Mouse (Mus musculus): ENCODE results near the gene P2rx3. TPM values are rescaled to one million over a fixed set of nuclear protein-coding genes. Genes with fewer than 3 reads are reported as not detected.

The P2rx3 gene
- polyA plus RNA-seq, 1 experiment: 1.3 TPM

DNA sequence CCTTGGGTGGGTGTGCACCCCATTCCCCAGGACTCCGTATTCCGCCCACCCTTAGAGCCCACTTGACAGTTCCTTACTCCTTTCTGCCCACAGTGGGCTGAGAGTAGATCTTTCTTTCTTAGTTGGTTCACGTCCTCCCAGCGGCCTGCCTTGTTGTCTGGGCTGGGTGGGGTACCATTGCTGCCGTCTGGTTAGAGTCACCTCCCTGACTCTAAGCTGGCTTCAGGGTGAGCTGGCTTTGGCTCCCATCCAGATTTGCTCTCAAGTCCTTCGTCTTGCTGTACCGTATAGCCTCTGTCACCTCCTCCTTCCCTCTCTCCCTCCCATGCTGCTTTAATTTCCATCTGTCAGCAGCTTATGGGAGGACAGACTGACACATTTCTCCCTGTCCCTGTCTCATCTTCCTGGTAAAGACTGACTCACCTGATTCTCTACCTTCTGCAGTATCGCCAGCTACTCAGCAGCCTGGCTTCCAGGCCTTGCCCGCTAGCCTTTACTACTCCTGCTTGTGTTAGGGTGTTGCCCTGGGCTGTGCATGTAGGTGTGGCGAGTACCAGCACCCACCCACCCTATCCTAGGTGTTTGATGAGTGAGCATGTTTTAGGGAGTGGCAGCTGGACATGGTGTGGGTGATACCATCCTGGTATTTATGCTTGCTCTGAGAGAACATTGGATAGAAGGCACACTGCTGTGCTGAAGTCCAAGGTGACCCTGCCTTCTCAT is 30.8 kb upstream of the P2rx3 start:
- TF ChIP-seq CTCF (IDR thresholded peaks at IDR 0.05; ENCODE audit: low read depth, low read length): no peak
- TF ChIP-seq EP300 (IDR thresholded peaks at IDR 0.05; ENCODE audit: insufficient read depth, low read depth, low read length): no peak
- TF ChIP-seq POLR2A (IDR thresholded peaks at IDR 0.05; ENCODE audit: insufficient read depth, low read length): no peak
- Histone ChIP-seq H3K9ac (ENCODE audit: low read depth, poor library complexity, severe bottlenecking) (no peak overlapping the region), H3K4me3 (ENCODE audit: low read depth, low read length) (no peak overlapping the region), H3K27ac (ENCODE audit: insufficient read depth, low read length) (no peak overlapping the region), H3K36me3 (ENCODE audit: control insufficient read depth, insufficient read depth, low read length, poor library complexity, severe bottlenecking) (no peaks in the 10 kb centered on the region), H3K4me1 (ENCODE audit: control insufficient read depth, insufficient read depth, low read length) (no peaks in the 10 kb centered on the region), H3K9me3 (replicated peaks; ENCODE audit: control insufficient read depth, insufficient read depth, low read length, poor library complexity, severe bottlenecking) (no peaks in the 10 kb centered on the region), H3K27me3 (ENCODE audit: control insufficient read depth, insufficient read depth, low read length, poor library complexity, severe bottlenecking) (no peaks in the 10 kb centered on the region)

DNA sequence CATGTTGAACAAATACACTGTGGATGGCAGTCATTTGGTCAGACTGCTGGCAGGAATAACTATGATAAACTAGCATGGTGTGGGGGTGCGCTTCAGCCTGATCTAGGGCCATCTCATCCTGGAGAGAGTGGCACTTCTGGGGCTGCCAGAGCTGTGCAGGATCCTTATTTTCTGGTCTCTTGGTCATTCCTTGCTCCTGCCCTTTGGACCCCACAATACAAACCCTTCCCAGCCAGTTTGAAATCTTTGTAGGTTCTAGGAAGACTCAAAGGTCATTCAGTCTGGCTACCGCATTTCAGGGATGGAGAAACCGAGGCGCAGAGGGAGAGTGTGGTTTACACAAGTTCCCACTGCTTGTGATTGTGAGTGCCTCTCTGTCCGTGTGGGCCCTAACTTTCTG is 29.7 kb upstream of the P2rx3 start:
- Histone ChIP-seq H3K4me1 (ENCODE audit: control insufficient read depth, insufficient read depth, low read length) (no peaks in the 10 kb centered on the region), H3K36me3 (ENCODE audit: control insufficient read depth, insufficient read depth, low read length, poor library complexity, severe bottlenecking) (no peaks in the 10 kb centered on the region), H3K27ac (ENCODE audit: insufficient read depth, low read length) (no peak overlapping the region), H3K9me3 (replicated peaks; ENCODE audit: control insufficient read depth, insufficient read depth, low read length, poor library complexity, severe bottlenecking) (no peaks in the 10 kb centered on the region), H3K4me3 (ENCODE audit: low read depth, low read length) (no peak overlapping the region), H3K27me3 (ENCODE audit: control insufficient read depth, insufficient read depth, low read length, poor library complexity, severe bottlenecking) (no peaks in the 10 kb centered on the region), H3K9ac (ENCODE audit: low read depth, poor library complexity, severe bottlenecking) (no peak overlapping the region)
- TF ChIP-seq POLR2A (IDR thresholded peaks at IDR 0.05; ENCODE audit: insufficient read depth, low read length): no peak

DNA sequence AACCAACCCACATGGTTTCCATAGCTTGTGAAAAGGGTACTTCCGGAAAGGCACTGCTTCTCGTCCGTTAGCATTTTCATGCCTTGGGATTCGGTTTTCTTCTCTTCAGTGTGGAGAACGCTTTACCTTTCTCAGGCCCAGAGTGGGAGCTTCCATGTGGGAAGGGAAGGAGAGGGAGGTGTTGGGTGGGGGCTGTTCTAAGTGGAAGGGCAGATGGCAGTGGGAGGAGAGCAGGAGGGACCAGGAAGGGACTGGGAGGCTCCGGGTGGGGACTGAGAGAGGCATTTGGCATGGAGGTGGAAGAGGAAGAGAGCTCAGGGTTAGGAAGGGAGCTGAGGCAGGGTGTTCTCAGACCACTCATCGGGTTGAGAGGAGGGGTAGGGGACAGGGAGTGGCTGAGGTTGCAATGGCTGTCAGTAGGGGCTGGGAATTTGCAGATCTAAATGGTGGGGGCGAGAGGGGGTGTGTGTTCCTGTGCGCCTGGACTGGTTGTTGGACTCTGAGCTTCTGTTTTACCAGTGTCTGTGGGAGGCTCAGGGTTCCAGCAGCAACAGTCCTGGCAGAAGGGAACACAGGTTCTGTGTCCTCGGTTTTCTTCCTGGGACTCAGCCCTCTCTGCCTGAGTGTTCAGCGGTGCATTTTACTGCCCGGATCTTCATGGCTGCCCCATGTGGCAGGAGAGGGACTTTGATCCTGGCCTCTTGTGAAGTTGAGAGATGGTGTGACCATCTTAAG is 28.0 kb upstream of the P2rx3 start:
- Histone ChIP-seq H3K36me3 (ENCODE audit: control insufficient read depth, insufficient read depth, low read length, poor library complexity, severe bottlenecking) (no peaks in the 10 kb centered on the region), H3K9me3 (replicated peaks; ENCODE audit: control insufficient read depth, insufficient read depth, low read length, poor library complexity, severe bottlenecking) (no peaks in the 10 kb centered on the region), H3K4me3 (ENCODE audit: low read depth, low read length) (no peak overlapping the region), H3K27me3 (ENCODE audit: control insufficient read depth, insufficient read depth, low read length, poor library complexity, severe bottlenecking) (no peaks in the 10 kb centered on the region), H3K4me1 (ENCODE audit: control insufficient read depth, insufficient read depth, low read length) (no peaks in the 10 kb centered on the region), H3K9ac (ENCODE audit: low read depth, poor library complexity, severe bottlenecking) (no peak overlapping the region), H3K27ac (ENCODE audit: insufficient read depth, low read length) (no peak overlapping the region)
- no peak for TF ChIP-seq EP300 (IDR thresholded peaks at IDR 0.05; ENCODE audit: insufficient read depth, low read depth, low read length)
- no peak for TF ChIP-seq CTCF (IDR thresholded peaks at IDR 0.05; ENCODE audit: low read depth, low read length)
- no peak for TF ChIP-seq POLR2A (IDR thresholded peaks at IDR 0.05; ENCODE audit: insufficient read depth, low read length)

DNA sequence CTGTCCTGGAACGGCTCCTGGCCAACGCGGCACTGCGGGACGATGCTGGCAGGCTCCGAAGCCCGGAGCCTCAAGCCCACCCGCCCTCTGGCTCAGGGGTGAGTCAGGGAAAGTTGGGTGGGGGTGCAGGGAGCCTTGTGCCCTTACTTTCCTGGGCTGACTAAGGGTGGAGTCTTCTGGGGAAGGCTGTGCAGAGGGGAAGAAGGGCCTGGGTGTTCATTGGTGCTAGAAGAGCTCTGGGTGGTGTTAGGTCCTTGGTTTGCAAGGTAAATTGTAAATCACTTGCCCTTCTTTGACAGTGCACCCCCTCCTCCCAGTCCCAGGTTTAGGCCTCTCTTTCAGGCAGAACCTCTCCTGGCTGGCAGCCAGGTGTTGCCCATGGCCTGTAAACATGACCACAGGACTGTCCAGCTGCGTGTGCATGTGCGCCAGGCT is 23.9 kb upstream of the P2rx3 start:
- TF ChIP-seq EP300 (IDR thresholded peaks at IDR 0.05; ENCODE audit: insufficient read depth, low read depth, low read length): no peak
- TF ChIP-seq POLR2A (IDR thresholded peaks at IDR 0.05; ENCODE audit: insufficient read depth, low read length): no peak
- no peak for TF ChIP-seq CTCF (IDR thresholded peaks at IDR 0.05; ENCODE audit: low read depth, low read length)
- Histone ChIP-seq H3K36me3 (ENCODE audit: control insufficient read depth, insufficient read depth, low read length, poor library complexity, severe bottlenecking) (no peaks in the 10 kb centered on the region), H3K27ac (ENCODE audit: insufficient read depth, low read length) (no peak overlapping the region)

DNA sequence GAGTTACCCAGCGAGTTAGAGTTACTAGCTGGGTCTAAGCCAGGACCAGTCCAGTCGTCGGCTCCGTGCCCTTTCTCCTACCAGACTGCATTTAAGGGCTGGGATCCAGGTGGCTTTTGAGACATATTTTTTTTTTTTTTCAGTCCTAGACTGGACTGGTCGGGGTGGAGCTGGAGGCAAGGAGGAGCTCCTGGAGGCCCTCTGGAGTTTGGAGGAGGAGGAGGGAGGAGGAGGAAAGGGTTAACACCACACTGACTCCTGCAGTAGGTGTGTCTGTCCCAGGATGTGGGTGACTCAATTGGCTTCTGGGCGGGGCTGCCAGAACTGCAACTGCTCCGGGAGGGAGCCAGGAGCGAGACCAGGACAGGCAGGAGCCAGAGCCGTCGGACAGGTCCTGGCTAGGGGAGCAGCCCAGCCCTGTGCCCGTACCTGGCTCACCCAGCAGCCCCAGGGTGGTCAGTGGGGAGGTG is 23.4 kb upstream of the P2rx3 start:
- H3K27ac ChIP-seq (ENCODE audit: insufficient read depth, low read length): no peak overlapping the region
- peaks cover 2% of the 10 kb centered on the region for H3K4me1 ChIP-seq (ENCODE audit: control insufficient read depth, insufficient read depth, low read length)
- H3K27me3 ChIP-seq (ENCODE audit: control insufficient read depth, insufficient read depth, low read length, poor library complexity, severe bottlenecking): no peaks in the 10 kb centered on the region
- H3K9me3 ChIP-seq (replicated peaks; ENCODE audit: control insufficient read depth, insufficient read depth, low read length, poor library complexity, severe bottlenecking): no peaks in the 10 kb centered on the region
- TF ChIP-seq CTCF (IDR thresholded peaks at IDR 0.05; ENCODE audit: low read depth, low read length): no peak
- H3K4me3 ChIP-seq (ENCODE audit: low read depth, low read length): peak overlapping the region; percentile 33
- H3K36me3 ChIP-seq (ENCODE audit: control insufficient read depth, insufficient read depth, low read length, poor library complexity, severe bottlenecking): no peaks in the 10 kb centered on the region
- H3K9ac ChIP-seq (ENCODE audit: low read depth, poor library complexity, severe bottlenecking): peak overlapping the region; percentile 39

More for the DNA sequence above, 23.9 kb upstream of the P2rx3 start:
- peak overlapping the region; percentile 33 for H3K4me3 ChIP-seq (ENCODE audit: low read depth, low read length)
- H3K27me3 ChIP-seq (ENCODE audit: control insufficient read depth, insufficient read depth, low read length, poor library complexity, severe bottlenecking): no peaks in the 10 kb centered on the region
- no peaks in the 10 kb centered on the region for H3K9me3 ChIP-seq (replicated peaks; ENCODE audit: control insufficient read depth, insufficient read depth, low read length, poor library complexity, severe bottlenecking)
- H3K4me1 ChIP-seq (ENCODE audit: control insufficient read depth, insufficient read depth, low read length): peaks cover 2% of the 10 kb centered on the region
- peak overlapping the region; percentile 39 for H3K9ac ChIP-seq (ENCODE audit: low read depth, poor library complexity, severe bottlenecking)

DNA sequence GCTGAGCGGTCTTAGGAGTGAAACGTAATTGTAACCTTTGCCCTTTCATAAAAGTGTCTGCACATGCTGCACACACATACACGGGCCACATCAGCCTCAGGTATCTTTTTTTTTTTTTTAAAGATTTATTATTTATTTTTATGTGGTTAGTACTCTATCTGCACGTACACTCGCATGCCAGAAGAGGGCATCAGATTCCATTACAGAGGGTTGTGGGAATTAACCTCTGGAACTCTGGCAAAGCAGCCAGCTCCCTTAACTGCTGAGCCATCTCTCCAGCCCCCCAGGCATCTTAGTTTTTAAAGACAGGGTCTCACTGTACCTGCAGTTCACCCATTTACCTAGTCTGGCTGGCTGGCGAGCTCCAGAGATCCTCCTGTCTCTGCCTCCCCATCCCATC is 22.4 kb upstream of the P2rx3 start:
- TF ChIP-seq EP300 (IDR thresholded peaks at IDR 0.05; ENCODE audit: insufficient read depth, low read depth, low read length) (no peak), CTCF (IDR thresholded peaks at IDR 0.05; ENCODE audit: low read depth, low read length) (no peak), POLR2A (IDR thresholded peaks at IDR 0.05; ENCODE audit: insufficient read depth, low read length) (no peak)
- no peak overlapping the region for H3K9ac ChIP-seq (ENCODE audit: low read depth, poor library complexity, severe bottlenecking)
- H3K9me3 ChIP-seq (replicated peaks; ENCODE audit: control insufficient read depth, insufficient read depth, low read length, poor library complexity, severe bottlenecking): no peaks in the 10 kb centered on the region
- no peaks in the 10 kb centered on the region; the same call in 1 of the 2 replicates for H3K36me3 ChIP-seq (ENCODE audit: control insufficient read depth, insufficient read depth, low read length, poor library complexity, severe bottlenecking)
- H3K27ac ChIP-seq (ENCODE audit: insufficient read depth, low read length): no peak overlapping the region
- H3K27me3 ChIP-seq (ENCODE audit: control insufficient read depth, insufficient read depth, low read length, poor library complexity, severe bottlenecking): no peaks in the 10 kb centered on the region
- no peak overlapping the region for H3K4me3 ChIP-seq (ENCODE audit: low read depth, low read length)
- peaks cover 2% of the 10 kb centered on the region for H3K4me1 ChIP-seq (ENCODE audit: control insufficient read depth, insufficient read depth, low read length)

All from ES-Bruce4 (cell line).